8 mouse cellular contexts compared by ENCODE assay signal in genomic region chr7:16295321-16295900, GRCm38 (mm10). TPM values are rescaled to one million over a fixed set of nuclear protein-coding genes. Genes with fewer than 3 reads are reported as not detected.
DNase-seq lines count a peak whose midpoint lies in the region; ATAC-seq lines count a peak whose summit lies in the region.

No protein-coding gene starts in this region.

- 2% methylated on average over 31 of the region's 41 CpGs for WGBS in heart, embryonic 14.5 days
- under 1% methylated on average over 41 of the region's 41 CpGs for WGBS in liver, embryonic 15.5 days (ENCODE audit: insufficient replicate concordance)

- DNase-seq in CD8-positive naive resting alpha-beta T cell, adult 2 months (ENCODE audit: low read depth in 2 of 2, low spot score in 2 of 2), result peak; percentile 59 to 62
- DNase-seq in c-Kit-negative CD71-positive TER-119-positive erythroid progenitor cells, embryonic 14.5 days (ENCODE audit: low read depth, low spot score), result peak; percentile 78
- DNase-seq in fibroblast of lung, adult 2 months (ENCODE audit: low read depth), result peak; percentile 73
- DNase-seq in kidney, postnatal 10 days, result peak; percentile 86
- DNase-seq in neural tube, embryonic 10.5 days (ENCODE audit: extremely low spot score, low spot score), result peak; percentile 73
- DNase-seq in telencephalon, adult 2 months (ENCODE audit: low read depth, low spot score), result peak; percentile 86

- H3K9ac ChIP-seq in heart, embryonic 14.5 days (ENCODE audit: low read length), result peak overlapping the region; percentile 67
- H3K9ac ChIP-seq in liver, embryonic 15.5 days, result peak overlapping the region; percentile 62

- peak overlapping the region; percentile 88 to 98 for H3K27ac ChIP-seq in heart, embryonic 14.5 days (replicated peaks in 1 of 2; ENCODE audit: control insufficient read depth in 1 of 2, insufficient read depth in 1 of 2, low read depth in 2 of 2, low read length in 2 of 2)
- peak overlapping the region; percentile 99 for H3K27ac ChIP-seq in liver, embryonic 15.5 days (replicated peaks)

- H3K4me2 ChIP-seq in heart, embryonic 14.5 days (ENCODE audit: low read length), result peak overlapping the region; percentile 79
- peak overlapping the region; percentile 96 for H3K4me2 ChIP-seq in liver, embryonic 15.5 days

- no peaks in the 10 kb centered on the region for H3K27me3 ChIP-seq in heart, embryonic 14.5 days (ENCODE audit: control insufficient read depth, insufficient read depth, low read length)
- H3K27me3 ChIP-seq in liver, embryonic 15.5 days, result peaks cover 30% of the 10 kb centered on the region

- peak; percentile 57 for ATAC-seq in heart, embryonic 14.5 days (ENCODE audit: insufficient number of reproducible peaks, insufficient read depth, low FRiP score, low read depth)
- ATAC-seq in liver, embryonic 15.5 days (ENCODE audit: insufficient read depth), result peak; percentile 78

- peak overlapping the region; percentile 53 to 58 for H3K4me3 ChIP-seq in heart, embryonic 14.5 days (ENCODE audit: control insufficient read depth in 1 of 2, insufficient read depth in 1 of 2, low read depth in 1 of 2, low read length in 2 of 2)
- peak overlapping the region; percentile 63 for H3K4me3 ChIP-seq in liver, embryonic 15.5 days (replicated peaks)

- H3K9me3 ChIP-seq in heart, embryonic 14.5 days (ENCODE audit: control insufficient read depth, low read length), result no peaks in the 10 kb centered on the region
- no peaks in the 10 kb centered on the region for H3K9me3 ChIP-seq in liver, embryonic 15.5 days (replicated peaks)

- H3K36me3 ChIP-seq in heart, embryonic 14.5 days (ENCODE audit: control insufficient read depth, insufficient read depth, low read length), result no peaks in the 10 kb centered on the region
- no peaks in the 10 kb centered on the region for H3K36me3 ChIP-seq in liver, embryonic 15.5 days (replicated peaks)

- peaks cover 12 to 26% of the 10 kb centered on the region in 2 experiments for H3K4me1 ChIP-seq in heart, embryonic 14.5 days (ENCODE audit: control insufficient read depth in 2 of 2, insufficient read depth in 2 of 2, low read length in 2 of 2)
- H3K4me1 ChIP-seq in liver, embryonic 15.5 days (replicated peaks), result peaks cover 52% of the 10 kb centered on the region

RNA-seq across cellular contexts. Expression of gene Ccdc9, which starts 8.8 kb away (rescaled TPM):
- polyA plus RNA-seq in heart, embryonic 14.5 days (2014; fragmentation: Nextera tagmentation; extraction: Ambion mirVana), result 10.6 and 11.2 TPM in 2 replicates
- polyA plus RNA-seq in liver, embryonic 15.5 days (2015; fragmentation: Nextera tagmentation; extraction: Ambion mirVana), result 10.3 and 12.3 TPM in 2 replicates

RNA-seq across cellular contexts. Expression of gene Bbc3, which starts 12.8 kb away (rescaled TPM):
- 3.8 and 5.2 TPM in 2 replicates for polyA plus RNA-seq in heart, embryonic 14.5 days (2014; fragmentation: Nextera tagmentation; extraction: Ambion mirVana)
- polyA plus RNA-seq in liver, embryonic 15.5 days (2015; fragmentation: Nextera tagmentation; extraction: Ambion mirVana), result 4.1 and 5.9 TPM in 2 replicates

RNA-seq across cellular contexts. Expression of gene Inafm1, which starts 22.0 kb away (rescaled TPM):
- 9.9 and 11.7 TPM in 2 replicates for polyA plus RNA-seq in heart, embryonic 14.5 days (2014; fragmentation: Nextera tagmentation; extraction: Ambion mirVana)
- polyA plus RNA-seq in liver, embryonic 15.5 days (2015; fragmentation: Nextera tagmentation; extraction: Ambion mirVana), result 4.4 and 5.4 TPM in 2 replicates

RNA-seq across cellular contexts. Expression of gene C5ar1, which starts 36.1 kb away (rescaled TPM):
- polyA plus RNA-seq in heart, embryonic 14.5 days (2014; fragmentation: Nextera tagmentation; extraction: Ambion mirVana), result 3.3 and 3.7 TPM in 2 replicates
- polyA plus RNA-seq in liver, embryonic 15.5 days (2015; fragmentation: Nextera tagmentation; extraction: Ambion mirVana), result 3.5 and 3.6 TPM in 2 replicates

RNA-seq across cellular contexts. Expression of gene C5ar2, which starts 51.5 kb away (rescaled TPM):
- polyA plus RNA-seq in heart, embryonic 14.5 days (2014; fragmentation: Nextera tagmentation; extraction: Ambion mirVana), result 0.80 and 0.94 TPM in 2 replicates
- polyA plus RNA-seq in liver, embryonic 15.5 days (2015; fragmentation: Nextera tagmentation; extraction: Ambion mirVana), result 0.89 and 1.0 TPM in 2 replicates

Comparison
In these comparisons a context has a peak if more than half of its experiments do, and no peak if none do; other contexts are left out.
1. Peak in every context shown above with its lines: DNase-seq, ATAC-seq, H3K4me3 ChIP-seq and H3K27ac ChIP-seq.